Mouse (Mus musculus) hindbrain, embryonic 10.5 days (tissue): Measurements from ENCODE around the gene Atp6v0c. TPM values are rescaled to one million over a fixed set of nuclear protein-coding genes. Genes with fewer than 3 reads are reported as not detected.

Source experiments
- DNase-seq: peaks from one replicate; pipeline ENCODE4 v3.0.0-alpha.2; 2017; ENCODE audit warnings: low spot score
- H3K27ac ChIP-seq: fragments of 300-500 bp; sonication (generic); 2 replicates; pipeline ENCODE4 v1.5.1; 2016; ENCODE audit warnings: mild to moderate bottlenecking, moderate library complexity
- H3K27me3 ChIP-seq: fragments of 300-500 bp; sonication (generic); 2 replicates; pipeline ENCODE4 v1.6.1; 2016; ENCODE audit warnings: mild to moderate bottlenecking; ENCODE audit not compliant: poor library complexity, insufficient read depth, severe bottlenecking
- H3K36me3 ChIP-seq: fragments of 300-500 bp; sonication (generic); 2 replicates; pipeline ENCODE4 v1.6.1; 2016; ENCODE audit warnings: mild to moderate bottlenecking, moderate library complexity
- H3K4me1 ChIP-seq: fragments of 300-500 bp; sonication (generic); replicated peaks from 2 replicates; pipeline ENCODE4 v1.6.1; 2016; ENCODE audit warnings: mild to moderate bottlenecking
- H3K4me3 ChIP-seq: fragments of 300-500 bp; sonication (generic); 2 replicates; pipeline ENCODE4 v1.5.1; 2016; ENCODE audit warnings: mild to moderate bottlenecking, moderate library complexity
- H3K9me3 ChIP-seq: fragments of 300-500 bp; sonication (generic); 2 replicates; pipeline ENCODE4 v1.6.1; 2016; ENCODE audit warnings: mild to moderate bottlenecking, moderate library complexity
- WGBS: fragments of 180-500 bp; shearing (Covaris S2); methylation state at CpG from one replicate; pipeline ENCODE4 v1.1.7; 2016; 5-methylcytosine and 5-hydroxymethylcytosine counted together
- polyA plus RNA-seq: library from polyadenylated mRNA; unstranded; fragments of >200 nt; fragmentation: Nextera tagmentation; extraction: Ambion mirVana; gene quantifications from 2 replicates; pipeline ENCODE4 v1.2.1, GENCODE M21; 2016

The Atp6v0c gene
- polyA plus RNA-seq, 1 experiment from 2014 or later = 579 TPM

GRCm38 (mm10) chr17:24164566-24165259 is 4.8 kb downstream of the Atp6v0c start:
- peak overlapping the region; percentile 7; the same call in 1 of the 2 replicates for H3K4me3 ChIP-seq
- H3K27ac ChIP-seq = no peak overlapping the region
- H3K36me3 ChIP-seq = peaks cover 33% of the 10 kb centered on the region
- no peak for DNase-seq
- no peaks in the 10 kb centered on the region for H3K9me3 ChIP-seq
- no peaks in the 10 kb centered on the region for H3K27me3 ChIP-seq
- 83% methylated on average over 11 of the region's 11 CpGs for WGBS
- peaks cover 33% of the 10 kb centered on the region for H3K4me1 ChIP-seq

- no peaks in the 10 kb centered on the region for H3K27me3 ChIP-seq
- no peaks in the 10 kb centered on the region for H3K9me3 ChIP-seq
- peak within 1 kb of the TSS; percentile 90 for H3K27ac ChIP-seq
- WGBS = 2% methylated on average over 47 of the region's 47 CpGs
- DNase-seq = peak; percentile 98
- peaks cover 31% of the 10 kb centered on the region for H3K4me1 ChIP-seq
- peaks cover 34% of the 10 kb centered on the region for H3K36me3 ChIP-seq
- peak within 1 kb of the TSS; percentile 92 for H3K4me3 ChIP-seq
These were observed 6.1 kb downstream of the Atp6v0c start, which contains the start of gene Amdhd2 for GRCm38 (mm10) chr17:24163176-24163962. Gene Amdhd2, minus strand, starts transcription at chr17:24163766.

- no peak for DNase-seq
- Histone ChIP-seq H3K4me3 (peak overlapping the region; percentile 92), H3K36me3 (peaks cover 38% of the 10 kb centered on the region), H3K27me3 (no peaks in the 10 kb centered on the region), H3K27ac (peak overlapping the region; percentile 90), H3K4me1 (peaks cover 24% of the 10 kb centered on the region), H3K9me3 (no peaks in the 10 kb centered on the region)
- 28% methylated on average over 17 of the region's 17 CpGs for WGBS
These were observed 6.8 kb downstream of the Atp6v0c start for GRCm38 (mm10) chr17:24162584-24163175.

- no peaks in the 10 kb centered on the region for H3K27me3 ChIP-seq
- no peaks in the 10 kb centered on the region for H3K9me3 ChIP-seq
- WGBS = 85% methylated on average over 5 of the region's 5 CpGs
- peaks cover 16% of the 10 kb centered on the region for H3K4me1 ChIP-seq
- peaks cover 37% of the 10 kb centered on the region for H3K36me3 ChIP-seq
- no peak overlapping the region for H3K27ac ChIP-seq
- H3K4me3 ChIP-seq = 0 out of 2 replicates have a peak overlapping the region, but pooled peaks have one; percentile 2
- DNase-seq = no peak
These were observed 8.0 kb downstream of the Atp6v0c start for GRCm38 (mm10) chr17:24161466-24161865.

- Histone ChIP-seq H3K9me3 (no peaks in the 10 kb centered on the region), H3K4me3 (no peak overlapping the region), H3K36me3 (peaks cover 32% of the 10 kb centered on the region), H3K27ac (no peak overlapping the region), H3K27me3 (no peaks in the 10 kb centered on the region), H3K4me1 (peaks cover 6% of the 10 kb centered on the region)
- no peak for DNase-seq
- 86% methylated on average over 4 of the region's 4 CpGs for WGBS
These were observed 12.0 kb downstream of the Atp6v0c start for GRCm38 (mm10) chr17:24157526-24157925.

- WGBS = 92% methylated on average over 6 of the region's 6 CpGs
These were observed 12.4 kb downstream of the Atp6v0c start for GRCm38 (mm10) chr17:24157121-24157520.

GRCm38 (mm10) chr17:24156394-24156793 is 13.1 kb downstream of the Atp6v0c start:
- H3K9me3 ChIP-seq = no peaks in the 10 kb centered on the region
- 83% methylated on average over 3 of the region's 3 CpGs for WGBS
- peaks cover 32% of the 10 kb centered on the region for H3K36me3 ChIP-seq
- H3K27me3 ChIP-seq = no peaks in the 10 kb centered on the region
- H3K4me1 ChIP-seq = peaks cover 12% of the 10 kb centered on the region
- no peak overlapping the region for H3K27ac ChIP-seq
- H3K4me3 ChIP-seq = no peak overlapping the region
- DNase-seq = no peak

More at GRCm38 (mm10) chr17:24157121-24157520, 12.4 kb downstream of the Atp6v0c start:
- peaks cover 6% of the 10 kb centered on the region for H3K4me1 ChIP-seq
- no peak overlapping the region for H3K4me3 ChIP-seq
- H3K36me3 ChIP-seq = peaks cover 32% of the 10 kb centered on the region
- H3K27me3 ChIP-seq = no peaks in the 10 kb centered on the region
- no peak overlapping the region for H3K27ac ChIP-seq
- H3K9me3 ChIP-seq = no peaks in the 10 kb centered on the region
- no peak for DNase-seq

GRCm38 (mm10) chr17:24155742-24156141 is 13.8 kb downstream of the Atp6v0c start:
- Histone ChIP-seq H3K27ac (no peak overlapping the region), H3K4me3 (no peak overlapping the region), H3K27me3 (no peaks in the 10 kb centered on the region), H3K36me3 (peaks cover 32% of the 10 kb centered on the region), H3K9me3 (no peaks in the 10 kb centered on the region), H3K4me1 (peaks cover 12% of the 10 kb centered on the region)
- DNase-seq = no peak
- WGBS = 91% methylated on average over 9 of the region's 9 CpGs

DNA sequence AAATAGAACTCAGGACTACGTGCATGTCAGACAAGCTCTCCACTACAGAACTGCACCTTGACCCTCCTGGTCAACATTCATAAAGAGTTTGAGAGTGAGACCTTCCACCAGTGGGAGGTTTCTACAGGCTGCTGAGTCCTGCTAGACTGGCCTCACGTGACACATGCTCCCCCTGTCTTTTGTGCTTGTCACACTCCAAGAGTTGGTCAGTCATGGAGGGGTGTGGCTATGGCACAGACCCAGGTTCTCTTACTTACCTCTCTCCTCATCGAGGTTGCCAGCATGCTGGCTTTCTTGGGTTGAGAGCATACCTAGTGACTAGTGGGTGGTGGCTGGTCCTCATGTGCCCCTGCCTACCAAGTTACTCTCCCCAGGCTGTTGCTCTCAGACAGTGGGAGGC is 15.0 kb downstream of the Atp6v0c start:
- Histone ChIP-seq H3K36me3 (peaks cover 32% of the 10 kb centered on the region), H3K27me3 (no peaks in the 10 kb centered on the region), H3K9me3 (no peaks in the 10 kb centered on the region), H3K4me1 (peaks cover 12% of the 10 kb centered on the region), H3K4me3 (no peak overlapping the region), H3K27ac (no peak overlapping the region)
- DNase-seq = no peak
- WGBS = 72% methylated on average over 3 of the region's 3 CpGs

DNA sequence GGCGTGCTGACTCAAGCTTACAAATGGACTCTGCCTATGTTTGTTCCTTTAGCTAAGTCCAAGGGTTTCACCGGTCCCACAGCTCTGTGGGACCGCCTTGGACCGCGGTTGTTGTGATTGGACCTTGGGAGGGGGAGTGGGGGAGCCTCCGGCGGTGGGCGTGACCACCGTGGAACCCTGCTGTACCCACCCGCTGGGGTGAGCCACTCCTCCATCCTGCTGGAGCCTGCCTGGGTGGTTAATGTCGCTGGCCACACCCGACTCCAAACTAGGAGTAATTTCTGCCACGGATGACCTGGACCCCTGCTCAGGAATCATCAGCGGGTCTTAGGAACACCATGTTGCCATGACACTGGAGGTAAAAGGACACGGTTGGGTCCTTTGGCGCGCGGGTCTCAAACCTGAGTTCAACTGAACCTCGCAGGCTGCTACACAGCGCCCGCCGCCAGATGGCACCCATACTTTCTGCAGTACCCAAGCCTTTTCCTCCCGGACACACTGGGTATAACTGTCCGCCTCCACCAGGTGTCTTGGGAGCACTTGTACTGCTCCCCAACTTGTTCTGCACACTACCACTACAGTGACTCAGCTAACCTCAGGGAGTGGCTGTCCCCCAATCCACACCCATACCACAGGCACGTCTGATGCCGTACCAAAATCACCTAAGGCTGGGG is 17.5 kb downstream of the Atp6v0c start:
- WGBS = 1% methylated on average over 26 of the region's 26 CpGs
- peaks cover 12% of the 10 kb centered on the region for H3K4me1 ChIP-seq
- H3K27ac ChIP-seq = peak overlapping the region; percentile 9; the same call in 1 of the 2 replicates
- DNase-seq = peak; percentile 79
- peak overlapping the region; percentile 48 for H3K4me3 ChIP-seq
- H3K9me3 ChIP-seq = no peaks in the 10 kb centered on the region
- H3K36me3 ChIP-seq = peaks cover 17% of the 10 kb centered on the region
- no peaks in the 10 kb centered on the region for H3K27me3 ChIP-seq

DNA sequence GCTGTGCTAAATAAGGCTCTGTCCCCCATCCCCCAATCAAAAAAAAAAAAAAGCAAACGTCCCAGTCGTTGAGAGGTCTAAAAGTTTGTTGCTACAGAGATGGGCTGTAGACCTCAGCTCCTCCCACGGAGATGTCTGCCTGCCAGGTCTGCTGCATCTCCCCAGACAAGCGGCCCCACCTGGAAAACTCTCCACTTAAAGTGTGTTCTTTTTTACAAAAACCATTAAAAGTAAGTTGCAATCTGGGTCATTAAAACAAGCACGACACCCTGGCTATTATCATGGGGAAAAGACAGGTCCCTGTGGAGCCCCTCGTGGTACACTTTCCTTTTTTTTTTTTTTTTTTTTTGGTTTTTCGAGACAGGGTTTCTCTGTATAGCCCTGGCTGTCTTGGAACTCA is 18.1 kb downstream of the Atp6v0c start:
- Histone ChIP-seq H3K4me1 (peaks cover 12% of the 10 kb centered on the region), H3K27ac (no peak overlapping the region), H3K9me3 (no peaks in the 10 kb centered on the region), H3K27me3 (no peaks in the 10 kb centered on the region), H3K36me3 (peaks cover 11% of the 10 kb centered on the region; the same call in 1 of the 2 replicates), H3K4me3 (peak overlapping the region; percentile 48)
- WGBS = 18% methylated on average over 7 of the region's 7 CpGs
- DNase-seq = no peak

DNA sequence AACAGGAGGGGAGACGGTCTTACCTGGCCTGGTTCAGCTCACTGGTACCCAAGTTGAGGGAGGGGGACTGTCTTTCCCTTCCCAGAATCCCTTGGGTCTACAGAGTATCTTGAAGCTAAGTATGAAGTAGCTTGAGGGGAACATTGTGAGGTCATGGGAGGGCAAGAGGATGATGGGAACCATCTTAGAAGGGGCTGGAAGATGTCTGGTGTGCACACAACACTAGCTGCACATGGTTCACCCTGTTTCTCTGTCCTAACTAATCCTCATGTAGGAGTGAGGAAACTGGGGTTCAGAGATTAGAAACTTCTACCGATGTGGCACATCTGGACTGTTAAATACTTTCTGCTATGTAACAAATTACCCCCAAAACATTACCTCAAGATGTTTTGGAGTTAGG is 18.7 kb downstream of the Atp6v0c start, which contains the start of gene Pdpk1:
Gene Pdpk1 (minus strand): TSS at position 101 of the 400 bp plus-strand sequence.
- no peak for DNase-seq
- no peaks in the 10 kb centered on the region for H3K9me3 ChIP-seq
- 80% methylated on average over 2 of the region's 2 CpGs for WGBS
- H3K4me3 ChIP-seq = peak within 1 kb of the TSS; percentile 48
- H3K4me1 ChIP-seq = peaks cover 12% of the 10 kb centered on the region
- peak within 1 kb of the TSS; percentile 9; the same call in 1 of the 2 replicates for H3K27ac ChIP-seq
- no peaks in the 10 kb centered on the region for H3K27me3 ChIP-seq
- H3K36me3 ChIP-seq = peaks cover 7% of the 10 kb centered on the region; the same call in 1 of the 2 replicates
